Mouse (Mus musculus): Measurements from ENCODE around the gene Scrt2.

Gene Scrt2

DNA sequence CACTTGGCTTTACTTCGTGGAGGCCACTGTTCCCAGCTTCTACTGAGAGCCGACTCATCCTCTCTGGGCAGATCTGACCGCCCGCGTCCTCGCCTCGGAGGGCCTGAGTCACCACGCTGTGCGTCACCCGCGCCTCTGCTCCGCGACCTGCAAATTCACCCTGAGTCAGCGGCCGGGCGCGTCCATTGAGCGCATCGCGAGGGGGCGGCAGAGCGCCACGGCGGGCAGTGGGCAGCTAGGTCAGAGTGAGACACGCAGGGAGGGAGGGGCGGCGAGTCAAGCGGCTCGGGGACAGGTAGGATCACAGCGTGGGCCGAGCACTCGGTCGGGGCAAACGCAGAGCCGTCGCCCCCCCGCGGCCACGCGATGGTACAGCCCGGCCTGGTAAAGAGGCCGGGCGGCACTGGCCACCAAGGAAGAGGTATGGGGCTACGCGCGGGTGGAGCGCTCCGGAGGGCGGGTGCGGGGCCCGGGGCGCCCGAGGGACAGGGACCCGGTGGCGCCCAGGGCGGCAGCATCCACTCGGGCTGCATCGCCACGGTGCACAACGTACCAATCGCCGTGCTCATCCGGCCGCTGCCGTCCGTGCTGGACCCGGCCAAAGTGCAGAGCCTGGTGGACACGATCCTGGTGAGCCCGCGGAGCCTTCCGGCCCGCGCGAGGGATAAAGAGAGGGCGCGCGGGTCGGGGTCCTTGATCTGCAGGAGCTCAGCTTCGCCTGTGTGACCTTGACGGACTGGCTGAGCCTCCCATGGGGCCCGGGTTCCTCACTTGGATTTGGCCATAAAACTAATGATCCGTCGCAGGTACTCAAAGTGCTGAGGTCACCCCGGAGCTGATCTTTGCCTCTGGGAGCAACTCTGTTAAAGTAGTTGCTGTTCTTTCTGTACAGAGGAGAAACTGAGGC, 24.2 kb downstream of the Scrt2 start, which contains the start of gene Srxn1:
Srxn1 (plus strand) TSS at position 199 of the 907 bp plus-strand sequence.
- peak; percentile 76 for DNase-seq (ENCODE audit: low read depth)

DNA sequence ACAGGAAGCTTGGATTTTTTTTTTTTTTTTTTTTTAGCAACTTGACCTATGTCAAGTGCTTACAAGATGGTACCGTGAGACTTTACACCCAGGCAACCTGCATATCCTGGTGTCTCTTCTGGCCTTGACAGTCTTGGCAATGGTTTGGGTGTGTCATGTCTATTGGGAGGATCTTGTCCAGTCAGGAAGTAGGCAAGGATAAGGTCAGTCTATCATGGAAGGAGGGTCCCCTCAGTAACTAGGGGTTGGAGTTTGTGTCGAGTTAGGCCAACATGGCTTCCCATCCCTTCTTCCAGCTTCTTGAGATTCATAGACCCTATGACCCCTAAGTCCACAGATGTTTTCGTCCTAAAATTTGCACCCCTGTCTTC, 24.9 kb downstream of the Scrt2 start:
- DNase-seq (ENCODE audit: low read depth), result peak; percentile 6

DNA sequence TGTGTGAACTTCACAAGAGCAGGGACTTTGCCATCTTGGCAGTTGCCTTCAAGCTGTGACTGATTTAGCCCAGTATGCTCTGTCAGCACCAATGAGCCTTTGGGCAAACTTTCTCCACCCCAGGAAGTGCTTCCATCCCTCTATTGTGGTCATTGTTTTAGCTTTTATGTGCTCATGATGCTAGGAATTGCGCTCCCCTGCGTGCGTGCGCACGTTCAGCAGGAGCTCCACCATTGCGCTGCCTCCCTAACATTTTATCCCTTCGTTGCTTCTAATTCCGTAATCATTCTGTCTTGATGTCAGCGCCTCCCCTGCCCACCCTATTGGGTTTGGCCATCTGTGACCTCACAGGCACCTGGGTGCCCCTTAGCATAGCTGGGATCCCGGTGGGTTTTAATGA, 25.3 kb downstream of the Scrt2 start:
- no peak for DNase-seq (ENCODE audit: low read depth)

DNA sequence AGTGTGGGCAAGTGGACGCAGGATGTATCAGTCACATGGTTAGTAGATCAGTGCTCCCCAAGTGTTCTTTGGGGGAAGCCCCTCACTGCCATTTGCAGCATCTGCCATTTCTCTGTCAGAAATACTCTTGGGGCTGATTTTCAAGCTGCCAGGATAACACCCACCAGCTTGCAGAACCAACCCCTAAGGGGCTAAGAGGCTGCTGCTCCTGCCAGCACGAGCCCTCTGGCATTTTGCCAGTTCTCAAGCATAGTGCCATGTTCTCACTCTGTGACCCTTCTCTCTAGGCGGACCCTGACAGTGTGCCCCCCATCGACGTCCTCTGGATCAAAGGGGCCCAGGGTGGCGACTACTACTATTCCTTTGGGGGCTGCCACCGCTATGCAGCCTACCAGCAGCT, 27.4 kb downstream of the Scrt2 start:
- no peak for DNase-seq (ENCODE audit: low read depth)

DNA sequence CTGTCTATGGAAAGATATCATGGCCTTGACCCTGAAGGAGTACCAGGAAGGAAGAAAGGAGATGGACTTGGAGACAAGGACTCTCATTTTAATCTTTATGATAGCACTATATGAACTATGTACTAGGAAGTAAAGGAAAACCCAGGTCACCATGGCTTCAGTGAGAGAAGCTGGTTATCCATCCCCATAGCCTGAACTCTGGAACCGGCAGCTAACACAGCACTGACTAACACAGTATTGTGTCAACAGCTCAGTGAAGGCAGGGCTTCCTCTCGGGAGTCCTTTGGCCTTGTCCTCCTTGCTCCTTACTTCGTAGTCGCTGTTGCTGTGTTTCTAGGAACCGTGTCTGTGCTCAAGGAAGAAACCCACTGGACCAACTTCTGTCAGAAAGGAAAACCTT, 28.1 kb downstream of the Scrt2 start:
- DNase-seq (ENCODE audit: low read depth), result no peak

DNA sequence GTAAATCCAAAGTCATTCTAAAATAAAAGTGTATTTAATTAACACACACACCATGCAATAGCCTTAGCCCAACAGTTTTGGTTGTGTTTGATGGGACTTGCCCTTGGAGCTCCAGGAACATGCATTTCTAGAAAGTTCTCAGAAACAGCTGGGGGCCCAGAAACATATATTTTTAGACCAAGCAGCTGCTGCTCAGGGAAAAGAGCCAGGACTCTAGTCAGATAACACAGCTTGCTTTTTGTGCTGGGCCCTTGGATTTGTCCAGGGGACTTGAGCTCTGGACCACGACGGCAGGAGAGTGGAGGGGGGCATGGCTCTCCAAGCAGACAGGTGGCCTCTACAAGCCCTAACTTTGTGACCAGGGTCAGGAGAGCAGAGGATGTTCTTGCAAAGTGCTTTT, 30.0 kb downstream of the Scrt2 start:
- no peak for DNase-seq (ENCODE audit: low read depth)

DNA sequence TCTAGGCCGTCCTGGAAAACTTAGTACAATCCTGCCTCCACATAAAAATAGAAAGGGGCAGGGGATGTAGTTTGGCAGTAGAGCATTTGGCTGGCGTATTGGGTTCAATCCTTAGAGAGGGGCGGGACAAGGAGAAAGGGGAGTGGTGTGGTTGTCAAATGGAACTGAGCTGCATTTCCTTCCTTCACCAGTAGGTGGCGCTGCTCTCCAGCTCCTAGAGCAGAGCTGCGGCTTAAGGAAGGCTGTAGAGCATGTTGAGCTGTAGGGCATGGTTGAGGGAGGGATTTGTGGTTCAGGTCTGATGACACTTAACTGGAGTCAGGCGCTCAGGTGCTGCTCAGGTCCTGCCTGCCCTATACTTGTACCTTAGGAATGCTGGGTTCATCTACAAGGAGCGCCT, 30.6 kb downstream of the Scrt2 start:
- peak; percentile 89 for DNase-seq (ENCODE audit: low read depth)

DNA sequence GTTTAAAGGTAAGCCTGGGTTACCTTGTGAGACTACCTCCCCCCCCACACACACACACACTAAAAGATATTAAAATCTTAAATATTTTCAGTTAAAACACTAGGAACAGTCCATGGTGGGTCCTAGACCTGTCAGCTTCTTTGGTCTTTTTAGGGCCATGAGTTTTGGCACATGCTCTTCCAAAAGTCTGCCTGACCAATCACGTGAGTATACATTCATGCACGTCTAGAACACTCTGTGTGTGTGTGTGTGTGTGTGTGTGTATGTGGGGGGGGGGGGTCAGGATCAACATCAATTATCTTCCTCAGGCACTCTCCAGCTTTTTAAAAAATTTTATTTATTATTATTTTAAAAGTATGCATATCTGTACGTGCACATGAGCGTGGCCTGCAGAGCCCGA, 31.2 kb downstream of the Scrt2 start:
- DNase-seq (ENCODE audit: low read depth), result peak; percentile 5

DNA sequence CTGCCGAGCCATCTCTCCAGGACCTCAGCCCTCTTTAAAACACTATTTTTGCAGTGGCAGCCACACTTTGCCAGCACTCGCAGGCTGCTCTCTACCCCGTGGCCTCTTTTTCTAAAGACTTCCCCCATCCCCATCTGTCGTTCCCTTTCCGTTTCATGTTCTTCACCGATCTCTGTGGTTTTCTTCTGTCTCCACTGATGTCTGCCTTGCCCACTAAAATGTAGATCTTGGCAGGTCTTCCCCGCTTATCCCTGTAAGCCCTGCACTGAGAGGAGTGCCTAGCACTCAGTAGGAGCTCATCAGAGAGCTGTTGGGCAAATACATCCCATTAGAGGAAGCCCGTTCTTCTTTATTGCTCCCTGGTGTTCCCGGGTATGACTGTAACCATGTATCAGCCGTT, 31.6 kb downstream of the Scrt2 start:
- DNase-seq (ENCODE audit: low read depth), result no peak

DNA sequence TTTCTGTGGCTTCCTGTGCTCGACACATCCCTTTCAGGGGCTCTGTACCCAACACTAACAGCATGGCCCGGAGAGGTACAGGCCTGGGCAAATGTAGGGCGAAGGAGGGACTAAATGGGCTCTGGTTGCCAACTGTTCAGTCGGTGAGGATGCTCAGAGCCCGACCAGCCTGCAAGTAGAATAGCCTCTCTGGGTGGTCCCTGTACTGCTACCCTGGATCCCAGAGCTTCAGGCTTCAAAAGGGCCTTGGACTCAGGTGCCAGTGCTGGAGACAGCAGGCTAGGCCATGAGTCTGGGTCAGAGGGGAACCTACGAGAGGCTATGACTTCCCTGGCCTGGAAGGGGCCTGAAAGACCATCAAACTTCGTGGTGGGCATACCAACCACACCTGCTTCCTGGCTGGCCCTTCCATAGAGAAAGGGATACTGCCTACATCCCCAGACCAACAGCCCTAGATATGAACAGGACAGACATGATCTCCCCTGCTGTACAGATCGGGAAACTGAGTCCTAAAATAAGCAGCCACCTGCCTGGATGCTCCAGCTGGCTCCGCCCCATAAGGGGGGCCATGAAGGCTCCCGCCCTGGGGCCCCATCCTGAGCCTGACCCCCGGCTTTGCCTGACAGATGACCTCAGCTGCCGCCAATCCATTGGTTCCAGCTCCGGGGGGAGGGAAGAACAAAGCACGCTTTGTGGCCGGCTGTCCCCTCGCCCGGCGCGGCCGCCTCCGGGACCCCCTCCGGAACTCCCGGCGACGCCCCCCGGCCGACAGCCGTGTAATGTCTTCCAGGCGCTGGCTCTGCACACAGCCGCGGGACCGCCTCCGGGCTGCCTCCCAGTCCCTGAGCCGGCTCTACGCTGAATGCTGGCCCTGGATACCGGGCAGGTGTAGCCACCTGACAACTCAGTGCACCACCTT, 33.0 kb downstream of the Scrt2 start:
- DNase-seq (ENCODE audit: low read depth), result no peak

DNA sequence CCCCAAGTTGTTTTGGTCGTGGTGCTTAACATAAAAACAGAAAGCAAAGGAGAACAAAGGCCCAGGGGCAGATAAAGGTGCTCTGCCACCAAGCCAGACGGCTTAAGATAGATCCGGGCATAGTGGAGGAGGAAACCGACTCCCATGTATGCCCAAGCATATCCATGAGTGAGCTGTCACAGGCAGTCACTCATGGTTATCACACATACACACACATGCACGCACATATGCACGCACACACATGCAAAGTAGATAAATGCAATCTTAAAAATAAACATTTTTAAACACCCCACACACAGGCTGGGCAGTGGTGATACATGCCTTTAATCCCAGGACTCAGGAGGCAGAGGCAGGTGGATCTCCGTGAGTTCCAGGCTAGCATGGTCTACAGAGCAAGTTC, 36.4 kb downstream of the Scrt2 start:
- no peak for DNase-seq (ENCODE audit: low read depth)

DNA sequence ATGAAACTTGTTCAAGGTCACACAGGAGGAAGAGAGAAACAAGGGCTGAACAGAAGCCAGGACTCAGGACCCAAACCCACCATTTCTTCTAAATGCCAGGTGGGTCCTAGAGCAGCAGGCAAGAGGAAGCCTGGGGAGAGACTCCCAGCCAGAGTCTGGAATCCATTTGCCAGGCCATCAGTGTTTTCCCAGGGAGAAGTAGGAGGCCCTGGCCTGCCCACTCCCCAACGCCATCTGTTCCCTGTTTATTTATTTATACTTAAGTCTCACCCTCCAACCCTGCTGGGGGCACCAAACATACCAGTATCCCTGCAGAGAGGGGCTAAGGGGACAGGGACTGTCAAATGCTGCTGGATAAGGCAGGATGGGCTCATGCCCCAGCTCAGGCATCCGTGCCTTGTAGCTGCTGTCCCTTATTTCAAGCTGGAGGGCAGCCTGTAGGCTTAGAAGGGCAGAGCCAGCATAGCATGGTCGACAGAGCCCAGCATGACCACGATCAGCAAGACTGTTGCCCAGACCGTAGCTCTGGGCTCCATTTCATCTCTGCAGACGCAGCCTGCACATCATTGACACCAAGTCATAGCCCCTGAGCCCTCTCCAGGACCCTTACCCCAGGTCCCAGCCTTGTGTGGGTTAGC, 38.0 kb downstream of the Scrt2 start:
- DNase-seq (ENCODE audit: low read depth), result no peak

DNA sequence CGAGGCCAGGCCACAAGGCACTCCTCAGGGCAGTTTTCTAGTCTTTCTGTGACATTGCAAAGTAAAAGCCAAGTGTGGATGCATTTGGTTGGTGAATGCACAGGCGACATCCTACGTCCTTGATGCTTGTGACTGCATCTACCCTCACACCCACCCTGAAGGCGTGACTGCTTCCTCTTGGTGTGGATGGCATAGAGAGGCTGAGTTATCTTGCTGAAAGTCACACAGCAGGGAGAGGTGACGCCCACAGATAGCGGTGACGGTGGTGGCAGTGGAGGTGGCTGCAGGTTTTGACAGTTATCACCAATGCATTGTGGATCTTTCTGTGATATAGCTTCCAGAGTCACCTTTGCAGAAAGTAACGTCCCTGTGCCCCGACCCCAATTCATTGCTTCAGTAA, 41.6 kb downstream of the Scrt2 start:
- no peak for DNase-seq (ENCODE audit: low read depth)

DNA sequence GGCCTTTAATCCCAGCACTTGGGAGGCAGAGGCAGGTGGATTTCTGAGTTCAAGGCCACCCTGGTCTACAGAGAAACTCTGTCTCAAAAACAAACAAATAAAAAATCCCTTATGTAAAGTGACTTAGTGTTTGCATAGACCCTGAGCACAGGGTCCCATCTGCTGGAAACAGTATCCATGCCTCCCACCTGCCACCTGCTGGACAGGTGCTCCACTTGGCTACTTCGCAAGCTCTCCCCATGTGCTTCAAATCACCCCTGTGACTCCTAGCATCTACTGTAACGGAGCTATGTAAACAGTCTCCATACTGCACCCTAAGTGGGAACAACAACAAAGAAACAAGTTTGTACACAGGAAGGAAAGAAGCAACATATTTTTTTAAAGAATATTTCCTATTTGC, 47.3 kb downstream of the Scrt2 start:
- DNase-seq (ENCODE audit: low read depth), result no peak

DNA sequence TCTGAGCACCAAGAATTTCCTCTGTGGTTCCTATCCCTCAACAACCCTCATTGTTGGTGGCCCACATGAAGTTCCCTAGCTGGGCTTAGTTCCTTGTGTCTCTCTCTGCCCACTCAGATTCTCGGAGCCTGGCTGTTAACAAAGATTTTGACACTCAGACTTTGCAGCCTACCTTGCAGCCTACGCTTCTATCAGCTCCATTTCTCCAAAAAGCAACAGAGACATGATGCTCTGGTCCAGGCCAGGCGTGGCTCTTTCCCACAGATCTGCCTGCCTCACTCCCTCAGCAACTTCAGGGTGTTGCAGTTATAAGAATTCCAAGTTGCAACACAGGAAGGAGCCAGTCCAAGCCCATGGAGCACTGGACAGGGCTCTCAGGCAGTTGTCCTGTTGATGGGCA, 48.4 kb downstream of the Scrt2 start:
- no peak for DNase-seq (ENCODE audit: low read depth)

DNA sequence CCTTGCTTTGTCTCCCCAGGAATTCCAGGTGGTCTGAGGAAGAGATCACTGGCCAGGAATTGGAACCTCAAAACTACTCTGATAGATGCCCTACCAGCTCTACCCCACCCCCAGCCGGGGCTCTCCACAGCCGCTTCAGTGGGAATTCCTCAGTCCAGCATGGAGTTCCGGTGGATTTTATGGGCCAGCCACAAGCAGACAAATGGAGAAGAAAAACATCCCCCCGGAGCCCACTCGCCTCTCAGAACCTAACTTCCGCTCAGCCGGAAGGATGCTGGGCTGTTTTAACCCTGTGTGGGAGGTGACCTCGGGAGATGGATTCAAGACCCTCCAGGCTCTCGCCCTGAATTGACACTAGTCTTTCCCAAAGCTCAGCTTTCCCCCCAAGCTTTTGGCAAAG, 50.7 kb downstream of the Scrt2 start:
- DNase-seq (ENCODE audit: low read depth), result no peak

DNA sequence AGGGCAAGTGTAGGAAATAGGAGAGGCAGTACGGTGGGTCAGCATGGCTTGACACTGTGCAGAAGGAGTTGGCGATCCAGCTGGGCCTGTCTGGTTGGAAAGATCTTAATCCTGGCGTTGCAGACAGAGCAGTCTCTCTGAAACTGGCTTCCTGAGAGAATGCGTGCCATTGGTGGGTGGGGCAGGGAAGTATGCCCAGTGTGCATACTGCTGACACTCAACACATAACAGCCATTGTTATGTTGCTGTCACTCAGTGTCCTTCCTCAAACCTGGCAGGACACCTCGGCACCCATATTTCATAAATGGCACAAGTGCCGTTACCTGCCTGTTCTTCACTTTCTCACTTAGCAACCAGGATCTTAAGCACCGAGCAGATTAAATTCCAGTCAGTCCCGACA, 51.4 kb downstream of the Scrt2 start:
- DNase-seq (ENCODE audit: low read depth), result no peak

DNA sequence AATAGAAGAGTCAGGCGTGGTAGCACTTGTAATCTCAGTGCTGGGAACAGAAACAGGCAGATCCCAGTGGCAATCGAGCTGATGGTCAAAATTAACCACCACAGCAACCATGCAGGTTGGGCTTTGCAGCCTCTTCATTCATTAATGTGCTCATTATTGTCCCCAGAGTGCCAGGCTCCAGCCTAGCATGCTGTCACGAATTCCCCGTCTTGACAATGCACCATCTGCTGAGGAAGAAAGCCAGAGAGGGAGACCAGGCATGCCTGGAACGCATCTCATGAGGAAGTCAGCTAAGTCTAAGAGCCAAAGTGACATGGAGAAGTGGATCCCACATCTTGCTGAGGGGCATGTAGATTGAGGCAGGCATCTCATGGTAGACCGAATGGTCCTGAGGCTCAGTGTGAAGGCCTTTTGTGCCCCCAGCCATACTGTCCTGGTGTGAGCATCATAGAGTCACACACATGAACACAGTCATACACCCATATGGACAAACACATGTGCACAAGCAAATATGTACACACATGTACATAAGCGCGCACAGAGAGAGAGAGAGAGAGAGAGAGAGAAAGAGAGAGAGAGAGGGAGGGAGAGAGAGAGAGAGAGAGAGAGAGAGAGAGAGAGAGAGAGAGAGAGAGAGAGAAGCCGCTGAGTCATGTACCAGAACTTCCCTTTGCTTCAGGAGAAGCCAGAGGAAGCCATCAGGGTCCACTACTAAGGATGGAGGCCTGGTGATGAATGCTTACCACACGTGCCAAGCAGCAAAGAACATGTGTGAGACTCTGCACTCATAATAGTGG, 58.1 kb downstream of the Scrt2 start:
- no peak for DNase-seq (ENCODE audit: low read depth)

DNA sequence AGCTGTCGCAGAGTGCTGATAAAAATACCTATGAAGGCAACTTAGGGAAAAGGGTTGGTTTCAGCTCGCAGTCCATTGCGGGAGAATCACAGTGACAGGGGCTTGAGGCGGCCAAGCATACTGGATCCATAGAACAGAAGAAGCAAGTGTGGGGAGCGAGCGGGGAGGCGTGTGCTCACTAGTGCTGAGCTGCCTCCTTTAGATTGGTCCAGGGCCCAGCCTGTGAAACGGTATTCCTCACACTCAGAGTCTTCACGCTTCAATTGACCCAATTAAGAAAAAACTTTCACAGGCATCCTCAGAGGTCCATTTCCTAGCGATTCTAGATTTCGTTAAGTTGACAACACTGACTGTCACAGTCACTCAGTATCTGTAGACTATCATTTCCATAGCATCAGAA, 59.6 kb downstream of the Scrt2 start:
- no peak for DNase-seq (ENCODE audit: low read depth)

DNA sequence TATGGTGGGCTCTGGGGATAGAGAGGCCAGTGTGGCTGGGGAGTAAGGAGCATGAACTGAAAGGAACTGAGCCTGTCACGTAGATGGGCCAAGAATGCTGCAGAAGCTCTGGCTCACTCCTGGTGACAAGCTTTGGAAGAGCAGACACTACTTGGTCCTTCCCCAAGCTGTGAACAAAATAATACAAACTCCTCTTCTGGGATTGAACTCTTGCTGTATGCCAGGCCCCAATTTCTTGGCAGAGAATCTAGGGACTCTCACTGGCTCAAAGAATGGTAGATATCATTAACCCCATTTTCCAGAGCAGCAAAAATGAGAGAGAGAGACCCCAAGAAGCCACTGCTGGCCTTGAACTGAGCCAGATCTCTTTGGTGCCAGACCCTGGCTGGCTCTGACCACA, 60.2 kb downstream of the Scrt2 start:
- no peak for DNase-seq (ENCODE audit: low read depth)

DNA sequence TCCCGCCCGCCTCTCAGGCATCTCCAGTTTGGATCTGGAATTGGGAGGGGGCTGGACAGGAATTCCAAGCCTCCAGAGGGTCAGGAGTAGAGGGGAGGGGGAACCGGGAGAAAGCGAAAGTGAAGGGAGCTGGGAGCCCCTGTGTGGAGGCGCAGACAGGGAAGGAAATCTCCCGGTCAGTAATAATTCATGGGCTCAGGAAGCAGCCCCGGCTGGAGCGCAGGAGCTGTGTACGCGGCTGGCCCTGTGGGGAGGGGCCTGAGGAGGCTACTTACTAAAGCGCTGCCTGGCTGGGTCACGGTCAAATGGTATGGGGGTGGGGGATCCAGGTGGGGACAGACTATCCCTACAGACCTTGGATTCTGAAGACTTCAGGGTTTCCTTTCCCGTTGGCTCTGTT, 60.7 kb downstream of the Scrt2 start:
- no peak for DNase-seq (ENCODE audit: low read depth)

DNA sequence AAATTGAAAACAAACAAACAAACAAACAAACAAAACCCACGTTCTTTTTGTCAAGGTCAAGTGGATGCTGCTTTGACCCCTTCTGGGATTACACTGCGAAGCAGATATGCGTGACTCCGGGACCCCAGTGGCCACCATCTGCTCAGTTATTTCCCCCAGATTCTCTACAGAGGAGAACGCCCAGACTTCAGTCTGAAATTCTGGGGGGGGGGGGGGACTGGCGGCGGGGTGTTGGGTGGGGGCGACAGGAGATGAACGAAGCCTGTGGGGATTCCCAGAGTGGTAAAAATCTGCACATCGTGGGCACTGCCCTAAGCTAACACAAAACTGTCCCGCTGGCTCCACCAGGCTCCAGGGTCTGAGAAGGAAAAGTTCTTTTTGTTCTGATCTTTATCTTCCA, 61.2 kb downstream of the Scrt2 start:
- DNase-seq (ENCODE audit: low read depth), result no peak
